Mouse (Mus musculus) embryonic facial prominence, embryonic 13.5 days (tissue): ENCODE data around the gene Adgra1. TPM values are rescaled to one million over a fixed set of nuclear protein-coding genes. Genes with fewer than 3 reads are reported as not detected.

Source experiments
- ATAC-seq: fragments of 200-750 bp; cut with Nextera tagmentation; 2 replicates; pipeline ENCODE4 v1.8.0; 2017; ENCODE audit warnings: low read depth; ENCODE audit not compliant: insufficient number of reproducible peaks, insufficient read depth, low FRiP score, low TSS enrichment
- H3K27ac ChIP-seq: fragments of 300-500 bp; sonication (generic); 2 replicates; pipeline ENCODE4 v1.5.1; 2015; ENCODE audit warnings: moderate library complexity, mild to moderate bottlenecking, inconsistent platforms
- H3K27me3 ChIP-seq: fragments of 300-500 bp; sonication (generic); 2 replicates; pipeline ENCODE4 v1.6.1; 2015; ENCODE audit warnings: mild to moderate bottlenecking, inconsistent platforms
- H3K36me3 ChIP-seq: fragments of 300-500 bp; sonication (generic); 2 replicates; pipeline ENCODE4 v1.6.1; 2015; ENCODE audit warnings: mild to moderate bottlenecking, inconsistent platforms
- H3K4me1 ChIP-seq: fragments of 300-500 bp; sonication (generic); 2 replicates; pipeline ENCODE4 v1.6.1; 2015; ENCODE audit warnings: inconsistent platforms
- H3K4me2 ChIP-seq: fragments of 300-500 bp; sonication (generic); 2 replicates; pipeline ENCODE4 v1.6.1; 2015; ENCODE audit warnings: moderate library complexity, mild to moderate bottlenecking, inconsistent platforms
- H3K4me3 ChIP-seq: fragments of 300-500 bp; sonication (generic); 2 replicates; pipeline ENCODE4 v1.5.1; 2015; ENCODE audit warnings: mild to moderate bottlenecking, inconsistent platforms
- H3K9ac ChIP-seq: fragments of 300-500 bp; sonication (generic); 2 replicates; pipeline ENCODE4 v1.6.1; 2015; ENCODE audit warnings: mild to moderate bottlenecking, inconsistent platforms
- H3K9me3 ChIP-seq: fragments of 300-500 bp; sonication (generic); 2 replicates; pipeline ENCODE4 v1.6.1; 2016; ENCODE audit warnings: inconsistent platforms
- WGBS: fragments of 180-500 bp; shearing (Covaris S2); methylation state at CpG from one replicate; pipeline ENCODE4 v1.1.7; 2015; ENCODE audit warnings: mixed read lengths; 5-methylcytosine and 5-hydroxymethylcytosine counted together
- polyA plus RNA-seq: library from polyadenylated mRNA; unstranded; fragments of >200 nt; fragmentation: Nextera tagmentation; extraction: Ambion mirVana; gene quantifications from 2 replicates; pipeline ENCODE4 v1.2.1, GENCODE M21; 2015

The Adgra1 gene
- polyA plus RNA-seq, 1 experiment from 2014 or later, result 1.4 TPM

DNA sequence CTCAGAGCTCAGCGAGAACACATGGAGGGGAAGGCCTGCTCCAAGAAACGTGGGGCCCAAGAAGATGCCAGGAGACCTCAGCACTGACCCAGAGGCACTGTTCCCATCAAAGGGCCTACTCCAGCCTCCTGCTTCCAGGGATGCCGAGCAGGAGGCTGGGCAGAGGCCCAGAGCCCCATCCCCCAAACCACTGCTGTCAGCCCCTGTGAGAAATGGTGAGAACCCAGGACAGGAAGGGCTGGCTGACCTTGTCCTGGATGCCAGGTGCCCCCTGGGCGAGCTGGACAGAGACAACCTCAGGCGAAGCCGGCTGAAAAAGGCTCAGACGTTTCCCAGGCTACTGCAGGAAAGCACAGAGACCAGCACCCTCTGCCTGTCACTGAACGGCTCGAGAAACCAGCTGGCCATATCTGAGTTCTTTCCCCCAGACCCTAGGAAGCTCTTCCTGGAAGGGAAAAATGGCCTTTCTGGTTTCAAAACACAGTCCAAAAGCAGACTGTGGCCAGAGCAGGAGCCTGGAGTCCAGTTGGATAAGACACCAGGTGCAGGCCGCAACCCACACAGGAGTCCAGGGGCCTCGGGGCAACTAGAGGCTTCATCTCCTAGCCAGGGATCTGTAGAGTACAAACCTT is 76.3 kb downstream of the Adgra1 start:
- Histone ChIP-seq H3K27me3 (peaks cover 46% of the 10 kb centered on the region), H3K36me3 (no peaks in the 10 kb centered on the region)
- 49% methylated on average over 11 of the region's 11 CpGs for WGBS

DNA sequence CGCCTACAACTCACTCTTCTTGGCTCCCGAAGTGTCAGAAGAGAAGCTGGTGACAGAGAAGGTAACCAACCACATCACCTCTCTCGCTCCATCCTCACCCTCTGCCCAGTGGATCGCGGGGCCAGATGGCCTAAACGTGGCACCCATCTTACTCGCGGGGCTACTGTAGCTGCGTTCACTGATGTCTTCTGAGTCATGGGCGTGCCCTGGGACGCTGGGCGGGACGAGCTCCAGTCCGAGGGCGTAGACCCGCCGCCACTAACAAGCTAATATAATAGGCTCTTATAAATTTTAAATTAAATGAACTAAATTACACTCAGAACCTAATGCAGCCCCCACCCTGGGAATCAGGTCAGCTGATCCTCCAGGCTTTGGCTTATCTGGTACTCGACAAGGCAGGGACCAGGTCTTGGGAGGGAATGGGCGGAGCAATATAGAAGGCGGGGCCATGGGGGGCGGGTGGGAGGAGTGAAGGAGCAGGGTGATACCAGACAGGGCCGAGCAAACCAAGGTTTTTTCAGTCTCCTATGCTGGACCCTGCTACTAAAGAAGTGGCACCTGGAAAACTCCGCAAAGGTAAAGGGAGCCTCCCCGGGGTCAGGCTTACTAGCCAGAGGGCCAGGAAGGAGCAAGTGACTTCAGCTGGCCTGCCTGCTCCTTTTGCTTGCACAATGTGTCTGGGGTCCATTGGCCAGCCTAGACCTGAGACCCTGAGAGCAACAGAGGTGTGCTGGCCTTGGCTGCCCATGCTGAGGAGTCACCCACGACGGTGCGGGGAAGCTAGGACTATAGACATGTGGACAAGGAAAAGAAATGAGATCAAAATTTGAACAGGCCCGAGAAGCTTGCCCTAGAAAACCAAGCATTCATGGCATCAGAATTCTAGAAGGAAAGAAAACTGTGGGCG is 80.4 kb downstream of the Adgra1 start:
- Histone ChIP-seq H3K9ac (no peak overlapping the region), H3K9me3 (no peaks in the 10 kb centered on the region), H3K4me2 (peak overlapping the region; percentile 49), H3K27me3 (peaks cover 53% of the 10 kb centered on the region), H3K4me3 (peak overlapping the region; percentile 29), H3K4me1 (peaks cover 19% of the 10 kb centered on the region), H3K36me3 (no peaks in the 10 kb centered on the region), H3K27ac (no peak overlapping the region)
- no peak; the same call in 1 of the 2 replicates for ATAC-seq
- WGBS, result 10% methylated on average over 29 of the region's 29 CpGs

More for the DNA sequence above, 76.3 kb downstream of the Adgra1 start:
- no peak for ATAC-seq
- H3K9ac ChIP-seq, result peak overlapping the region; percentile 32; the same call in 1 of the 2 replicates
- H3K4me1 ChIP-seq, result peaks cover 30% of the 10 kb centered on the region
- H3K4me2 ChIP-seq, result no peak overlapping the region
- no peaks in the 10 kb centered on the region for H3K9me3 ChIP-seq
- H3K27ac ChIP-seq, result no peak overlapping the region
- H3K4me3 ChIP-seq, result no peak overlapping the region

DNA sequence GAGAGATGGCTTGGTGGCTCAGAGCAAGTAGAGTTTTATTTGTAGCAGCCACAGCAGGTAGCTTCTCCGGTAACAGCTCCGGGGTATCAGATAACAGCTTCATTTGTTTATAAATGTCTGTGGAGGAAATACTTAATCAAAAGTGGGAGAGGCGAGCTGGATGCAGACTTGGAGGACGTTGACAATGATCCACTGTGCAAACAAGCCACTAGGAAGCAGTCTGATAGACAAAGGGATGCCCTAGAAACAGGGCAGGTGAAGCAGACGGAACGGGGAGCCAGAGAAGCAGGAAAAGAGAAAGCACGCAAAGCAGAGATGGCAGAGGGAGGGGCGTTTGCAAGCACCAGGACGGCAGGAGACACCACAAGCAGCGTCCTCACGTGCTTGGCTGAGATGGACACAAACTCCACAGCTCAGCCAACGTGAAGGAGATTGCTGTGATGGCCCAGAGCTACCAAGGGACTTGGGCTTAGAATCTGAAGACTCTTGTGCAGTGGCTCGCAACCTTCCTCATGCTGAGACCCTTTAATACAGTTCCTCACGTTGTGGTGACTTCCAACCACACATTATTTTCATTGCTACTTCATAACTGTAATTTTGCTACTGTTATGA is 81.8 kb downstream of the Adgra1 start:
- Histone ChIP-seq H3K4me3 (no peak overlapping the region; the same call in 1 of the 2 replicates), H3K36me3 (no peaks in the 10 kb centered on the region), H3K9me3 (no peaks in the 10 kb centered on the region), H3K4me1 (peaks cover 12% of the 10 kb centered on the region), H3K9ac (0 out of 2 replicates have a peak overlapping the region, but pooled peaks have one; percentile 27), H3K27me3 (peaks cover 63% of the 10 kb centered on the region), H3K4me2 (peak overlapping the region; percentile 42), H3K27ac (no peak overlapping the region)
- 6% methylated on average over 14 of the region's 14 CpGs for WGBS
- ATAC-seq, result no peak

DNA sequence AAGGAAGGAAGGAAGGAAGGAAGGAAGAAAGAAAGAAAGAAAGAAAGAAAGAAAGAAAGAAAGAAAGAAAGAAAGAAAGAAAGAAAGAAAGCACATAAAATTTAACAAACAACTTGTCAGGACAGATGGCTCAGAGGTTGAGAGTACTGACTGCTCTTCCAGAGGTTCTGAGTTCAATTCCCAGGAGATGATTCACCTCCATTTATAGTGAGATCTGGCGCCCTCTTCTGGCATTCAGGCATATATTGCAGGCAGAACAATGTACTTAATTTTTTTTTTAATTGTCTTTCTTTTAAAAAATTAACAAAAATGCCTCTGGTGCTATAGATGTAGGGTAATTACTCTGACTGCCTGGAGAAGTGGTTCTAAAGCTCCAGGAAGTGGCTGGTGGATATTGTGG is 82.4 kb downstream of the Adgra1 start:
- Histone ChIP-seq H3K27ac (no peak overlapping the region), H3K9me3 (no peaks in the 10 kb centered on the region), H3K4me2 (no peak overlapping the region), H3K36me3 (no peaks in the 10 kb centered on the region), H3K4me1 (peaks cover 12% of the 10 kb centered on the region), H3K4me3 (no peak overlapping the region), H3K9ac (no peak overlapping the region), H3K27me3 (peaks cover 63% of the 10 kb centered on the region)
- ATAC-seq, result no peak
- 0% methylated on average over 1 of the region's 1 CpGs for WGBS

DNA sequence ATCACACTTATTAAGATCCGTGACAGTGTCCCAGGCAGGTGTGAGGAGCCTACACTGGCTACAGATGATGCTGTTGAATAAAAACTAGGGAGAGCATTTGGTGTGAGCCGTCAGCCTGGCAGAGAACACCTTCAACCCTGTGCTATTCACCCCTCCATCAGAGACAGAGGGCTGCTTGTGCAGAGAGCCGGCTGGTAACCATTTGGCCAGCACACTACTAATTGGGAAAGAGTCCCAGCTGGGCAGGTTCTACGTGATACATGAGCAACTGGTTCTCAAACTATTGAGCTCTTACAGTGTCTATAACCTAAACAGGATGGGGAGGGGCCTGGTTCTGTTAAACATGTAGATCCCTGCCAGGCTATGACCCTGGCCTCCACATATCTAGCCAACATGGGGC is 84.3 kb downstream of the Adgra1 start:
- no peak for ATAC-seq
- no peaks in the 10 kb centered on the region for H3K9me3 ChIP-seq
- no peak overlapping the region for H3K4me2 ChIP-seq
- peaks cover 45% of the 10 kb centered on the region for H3K27me3 ChIP-seq
- H3K4me3 ChIP-seq, result no peak overlapping the region
- H3K27ac ChIP-seq, result no peak overlapping the region
- H3K9ac ChIP-seq, result no peak overlapping the region
- no peaks in the 10 kb centered on the region for H3K36me3 ChIP-seq
- peaks cover 12% of the 10 kb centered on the region for H3K4me1 ChIP-seq
- 70% methylated on average over 4 of the region's 4 CpGs for WGBS

Other genes with a start within 250 kb of the Adgra1 start
- gene Cfap46, start 150.4 kb upstream of the Adgra1 start, polyA plus RNA-seq, result 0.36 and 0.76 TPM in 2 replicates
- 0.11 and 0.15 TPM in 2 replicates for gene Kndc1, start 60.5 kb downstream of the Adgra1 start, polyA plus RNA-seq
- gene Utf1, start 109.6 kb downstream of the Adgra1 start, polyA plus RNA-seq, result 0.28 and 0.36 TPM in 2 replicates
- 0.85 and 1.1 TPM in 2 replicates for gene 6430531B16Rik, start 144.6 kb downstream of the Adgra1 start, polyA plus RNA-seq
- 2.4 and 3.3 TPM in 2 replicates for gene Adam8, start 158.4 kb downstream of the Adgra1 start, polyA plus RNA-seq
- 41.0 and 42.4 TPM in 2 replicates for gene Zfp511, start 202.2 kb downstream of the Adgra1 start, polyA plus RNA-seq
- gene Tubgcp2, start 202.5 kb downstream of the Adgra1 start, polyA plus RNA-seq, result 66.3 and 70.1 TPM in 2 replicates
- gene Msx3, start 214.9 kb downstream of the Adgra1 start, polyA plus RNA-seq, result 0.20 TPM in 1 of 2 replicates, not detected in the other
- gene Caly, start 248.4 kb downstream of the Adgra1 start, polyA plus RNA-seq, result 3.1 and 4.0 TPM in 2 replicates